Mouse (Mus musculus) heart, postnatal 0 days (tissue): ENCODE measurements around the gene Trpm4.

Experiments used
- CTCF ChIP-seq: IDR thresholded peaks from 2 replicates; pipeline ENCODE4 v1.5.1; 2016; ENCODE audit warnings: antibody characterized with exemption, control low read depth, low read depth
- EP300 ChIP-seq: IDR thresholded peaks from 2 replicates; pipeline ENCODE4 v1.6.1; 2016; ENCODE audit warnings: antibody characterized with exemption, low read depth

GRCm38 (mm10) chr7:45286486-45286885, 47.1 kb downstream of the Trpm4 start:
- no peak for TF ChIP-seq CTCF
- TF ChIP-seq EP300, result no peak
